Mouse (Mus musculus): ENCODE data around the gene Apcs.

Gene Apcs

GRCm38 (mm10) chr1:172894777-172895357, at the start of gene Apcs:
TSS of gene Apcs (minus strand) at chr1:172895041.
- peak; percentile 9 to 17 for DNase-seq

- no peak for DNase-seq
Observed at GRCm38 (mm10) chr1:172932197-172932596, 37.4 kb upstream of the Apcs start.

DNA sequence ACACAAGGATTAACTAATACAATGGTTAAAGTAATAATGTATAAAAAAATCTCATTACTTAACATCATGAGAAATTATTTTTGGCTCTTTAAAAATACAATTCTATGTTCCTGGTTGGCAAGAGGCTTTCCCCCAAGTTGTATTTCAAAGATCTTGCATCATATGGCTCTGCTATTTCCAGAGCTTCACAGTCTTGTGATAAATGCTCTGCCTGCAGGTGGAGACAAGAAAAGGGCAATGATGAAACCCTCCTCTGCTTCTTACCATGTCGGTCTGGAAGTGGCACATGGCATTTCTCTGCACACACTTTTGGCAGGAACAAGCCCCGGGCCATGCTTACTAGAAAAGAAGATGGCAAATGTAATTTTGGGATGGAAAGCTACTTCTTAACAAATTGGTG, 23.6 kb upstream of the Apcs start:
- DNase-seq = no peak

GRCm38 (mm10) chr1:172917115-172917514, 22.3 kb upstream of the Apcs start:
- no peak for DNase-seq

DNA sequence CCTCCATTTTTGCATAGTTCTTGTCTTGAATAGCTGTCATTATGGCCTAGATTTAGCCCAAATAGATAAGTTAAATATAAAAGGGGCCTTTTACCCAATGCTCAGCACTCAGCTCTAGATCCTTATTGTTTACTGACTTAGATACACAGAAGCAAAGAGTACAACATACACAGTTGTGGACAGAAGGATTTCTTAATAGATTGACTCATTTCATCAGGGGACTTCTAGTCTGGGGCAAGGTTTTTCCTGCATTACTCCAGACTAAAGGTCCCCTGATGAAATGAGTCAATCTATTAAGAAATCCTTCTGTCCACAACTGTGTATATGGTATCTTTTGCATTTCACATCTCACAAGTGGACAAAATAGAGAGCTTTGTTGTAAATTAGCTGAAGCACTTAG, 8.5 kb upstream of the Apcs start:
- no peak for DNase-seq

- DNase-seq = no peak
Observed at GRCm38 (mm10) chr1:172895435-172895834, 594 bp upstream of the Apcs start.

- no peak for DNase-seq
Observed at GRCm38 (mm10) chr1:172876675-172877074, 18.2 kb downstream of the Apcs start.

- no peak for DNase-seq
Observed at GRCm38 (mm10) chr1:172875265-172875664, 19.6 kb downstream of the Apcs start.

GRCm38 (mm10) chr1:172848171-172848570, 46.7 kb downstream of the Apcs start:
- no peak for DNase-seq

DNA sequence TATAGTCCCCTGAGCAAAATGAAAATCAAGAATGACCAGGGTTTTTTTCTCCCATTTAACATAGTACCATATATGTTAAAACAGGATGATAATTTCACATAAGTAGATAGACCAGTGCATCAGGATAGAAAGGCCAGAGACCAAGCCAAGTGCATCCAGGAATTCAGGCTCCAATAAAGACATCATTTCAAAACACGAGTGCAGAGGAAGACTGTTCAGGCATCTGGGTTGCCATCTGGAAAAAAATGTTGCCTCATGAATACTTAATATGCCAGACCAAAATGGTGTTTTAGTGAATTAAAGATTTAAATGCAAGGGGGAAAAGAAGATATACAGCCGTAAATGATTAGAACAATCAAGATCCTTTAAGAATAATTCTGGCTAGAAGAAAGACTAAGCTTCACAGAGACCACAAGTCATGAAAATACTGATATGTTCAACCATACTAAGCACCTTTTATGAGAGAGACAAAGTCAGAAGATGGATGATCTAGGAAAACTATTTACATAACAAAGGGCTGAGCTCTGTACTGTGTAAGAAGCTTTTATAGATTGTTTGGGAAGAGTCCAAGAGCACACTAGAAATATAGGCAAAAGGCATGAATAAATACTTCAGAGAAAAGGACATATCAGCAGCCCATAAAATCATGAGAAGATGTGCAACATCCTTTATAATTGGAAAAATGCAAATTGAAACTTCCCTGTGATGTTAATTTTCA, 47.6 kb downstream of the Apcs start:
- DNase-seq = no peak
